Mouse (Mus musculus) thymus, adult 2 months (tissue): ENCODE measurements around the gene Gmnc.

Experiments
- CTCF ChIP-seq: fragments of 200-500 bp; IDR thresholded peaks from 2 replicates; pipeline ENCODE4 v1.5.1; 2012; ENCODE audit warnings: mild to moderate bottlenecking, control low read depth, low read length, moderate library complexity, borderline replicate concordance; ENCODE audit not compliant: control insufficient read depth, poor library complexity, insufficient read depth; ENCODE audit errors: extremely low read depth
- POLR2A ChIP-seq: fragments of 200-500 bp; IDR thresholded peaks from 2 replicates; pipeline ENCODE4 v1.6.1; 2012; ENCODE audit warnings: mild to moderate bottlenecking, low read length, control low read depth, moderate library complexity; ENCODE audit not compliant: control insufficient read depth, poor library complexity, insufficient read depth; ENCODE audit errors: extremely low read depth

DNA sequence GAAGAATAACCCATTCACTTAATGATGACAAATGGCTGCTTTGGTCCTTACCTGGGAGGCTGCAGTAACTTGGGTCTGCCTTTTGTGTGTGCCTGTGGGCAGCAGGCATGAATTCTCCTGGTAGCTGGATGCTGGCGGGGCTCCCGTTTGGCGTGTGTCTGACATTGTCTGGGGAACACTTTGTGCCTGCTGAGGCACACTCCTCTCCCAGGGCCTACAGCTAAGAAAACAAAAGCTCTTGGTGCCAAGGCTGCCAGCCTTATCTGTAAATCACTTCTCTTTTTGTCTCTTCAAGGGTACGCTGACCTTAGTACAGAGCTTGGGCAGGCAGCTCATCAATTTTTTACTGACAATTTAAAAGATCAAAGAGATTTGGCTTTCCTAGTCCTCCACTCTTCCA lies 90.0 kb downstream of the Gmnc start:
- TF ChIP-seq CTCF (no peak), POLR2A (no peak)
